Mouse (Mus musculus): ENCODE results near the gene Cdk9.

Cdk9 gene

DNA sequence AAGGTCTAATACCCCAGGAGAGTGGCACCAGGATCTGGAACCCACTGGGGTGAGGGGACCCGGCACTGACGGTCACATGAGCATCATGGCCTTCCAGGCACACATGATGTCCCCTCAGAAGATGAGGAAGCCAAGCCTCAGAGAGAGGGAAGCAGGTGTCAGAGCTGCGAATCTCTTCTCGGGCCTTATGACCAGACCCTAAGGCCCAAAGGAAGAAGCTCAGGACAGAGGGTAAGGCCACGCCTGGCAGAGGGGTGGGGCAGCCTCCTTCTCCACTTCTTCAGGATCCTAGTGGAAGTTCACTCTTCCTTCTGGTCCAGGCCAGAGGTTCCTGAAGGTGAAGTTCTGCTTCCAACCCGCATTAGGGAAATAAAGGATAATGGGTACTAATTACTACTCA, 19.8 kb upstream of the Cdk9 start:
- DNase-seq: no peak

DNA sequence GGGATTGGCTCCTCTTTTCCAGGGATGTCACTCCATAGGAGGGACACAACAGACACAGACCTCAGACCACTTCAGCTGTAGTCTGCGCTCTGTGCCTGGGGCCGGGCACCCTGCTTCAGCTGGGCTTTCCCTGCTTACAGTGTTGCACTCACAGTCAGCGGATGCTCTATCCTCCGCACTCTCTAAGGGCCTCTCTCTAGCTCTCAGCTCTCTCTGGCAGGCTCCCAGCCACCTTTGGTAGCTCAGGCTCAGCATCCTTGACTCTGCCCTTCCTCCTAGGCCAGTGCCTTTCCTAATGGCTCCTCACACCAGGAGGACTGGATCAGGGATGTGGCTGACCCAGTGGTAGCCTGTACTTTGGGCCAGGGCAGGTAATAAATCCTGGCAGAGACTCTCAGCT, 19.0 kb upstream of the Cdk9 start:
- no peak for DNase-seq

DNA sequence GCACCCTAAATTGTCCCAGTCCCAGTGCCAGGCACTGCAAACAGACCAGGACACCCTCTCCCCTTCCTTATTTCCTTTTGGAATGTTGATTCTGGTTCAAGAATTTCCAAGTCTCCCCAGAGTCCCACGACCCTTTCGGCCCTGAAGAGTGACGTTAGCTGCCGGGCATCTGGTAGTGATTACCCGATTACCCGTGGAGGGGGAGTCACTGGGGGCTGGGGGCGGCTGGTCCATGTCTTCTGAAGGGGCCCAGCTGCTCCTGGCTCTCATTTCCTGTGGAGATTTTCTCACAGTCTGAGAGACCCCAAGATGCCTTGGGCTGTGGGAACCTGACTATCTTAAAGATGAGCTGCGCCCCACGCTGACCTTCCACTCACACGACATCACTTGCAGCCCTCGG, 18.0 kb upstream of the Cdk9 start:
- no peak for DNase-seq

DNA sequence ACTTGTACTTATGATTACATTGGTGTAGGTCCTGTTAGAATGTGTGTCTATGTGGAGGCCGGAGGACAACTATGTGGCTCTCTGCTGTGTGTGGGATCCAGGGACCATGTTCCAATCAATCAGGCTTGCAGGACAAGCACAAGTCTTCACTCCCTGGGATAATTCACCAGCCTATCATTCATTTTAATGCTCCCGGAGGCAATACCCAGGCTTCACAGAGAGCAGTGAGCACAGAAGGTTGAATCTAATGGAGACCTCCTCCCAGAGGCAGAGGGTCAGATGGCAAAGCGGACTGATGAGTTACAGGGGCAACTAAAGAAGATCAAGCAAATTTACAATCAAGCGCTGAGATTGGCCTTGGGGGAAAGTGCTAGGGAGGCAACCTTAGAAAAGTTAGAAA, 16.7 kb upstream of the Cdk9 start:
- no peak for DNase-seq

DNA sequence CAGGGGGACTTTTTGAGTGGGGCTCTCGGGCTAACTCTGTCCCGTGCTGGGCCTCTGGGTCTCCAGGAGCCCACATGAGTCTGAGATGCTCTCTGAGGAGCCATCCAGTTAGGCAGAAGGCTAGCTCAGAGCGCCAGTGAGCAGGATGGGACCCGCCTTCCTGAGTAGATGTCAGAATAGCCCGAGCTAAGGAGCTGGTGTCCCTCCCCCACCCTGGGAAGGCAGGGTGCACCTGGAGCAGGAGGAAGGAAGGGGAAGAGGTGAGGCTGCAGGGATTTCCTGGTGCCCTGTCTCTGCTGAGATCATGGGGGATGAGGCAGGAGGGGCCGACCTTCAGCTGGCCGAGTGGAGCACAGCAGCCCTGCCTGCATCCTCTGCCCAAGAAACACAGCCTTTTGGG, 15.6 kb upstream of the Cdk9 start:
- no peak for DNase-seq

DNA sequence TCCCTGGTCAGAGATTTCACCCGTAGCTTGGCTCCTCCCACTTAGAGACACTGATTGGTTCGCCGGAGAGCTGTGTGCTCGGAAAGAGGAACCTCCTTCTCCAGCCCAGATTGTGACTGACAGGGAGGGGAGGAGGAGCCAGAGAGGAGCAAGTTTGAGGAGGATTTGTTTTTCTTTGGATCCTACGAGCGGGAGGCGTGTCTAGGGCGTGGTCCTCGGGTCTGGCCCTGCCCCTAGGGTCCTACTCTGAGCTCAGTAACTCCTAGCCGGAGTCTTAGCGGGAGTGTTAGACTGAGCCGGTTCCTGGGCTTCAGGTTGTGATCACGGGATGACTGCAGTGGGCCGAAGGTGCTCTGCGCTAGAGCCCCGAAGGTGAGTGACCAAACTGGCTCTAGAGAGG, 14.6 kb upstream of the Cdk9 start:
- DNase-seq: peak; percentile 86 to 89

DNA sequence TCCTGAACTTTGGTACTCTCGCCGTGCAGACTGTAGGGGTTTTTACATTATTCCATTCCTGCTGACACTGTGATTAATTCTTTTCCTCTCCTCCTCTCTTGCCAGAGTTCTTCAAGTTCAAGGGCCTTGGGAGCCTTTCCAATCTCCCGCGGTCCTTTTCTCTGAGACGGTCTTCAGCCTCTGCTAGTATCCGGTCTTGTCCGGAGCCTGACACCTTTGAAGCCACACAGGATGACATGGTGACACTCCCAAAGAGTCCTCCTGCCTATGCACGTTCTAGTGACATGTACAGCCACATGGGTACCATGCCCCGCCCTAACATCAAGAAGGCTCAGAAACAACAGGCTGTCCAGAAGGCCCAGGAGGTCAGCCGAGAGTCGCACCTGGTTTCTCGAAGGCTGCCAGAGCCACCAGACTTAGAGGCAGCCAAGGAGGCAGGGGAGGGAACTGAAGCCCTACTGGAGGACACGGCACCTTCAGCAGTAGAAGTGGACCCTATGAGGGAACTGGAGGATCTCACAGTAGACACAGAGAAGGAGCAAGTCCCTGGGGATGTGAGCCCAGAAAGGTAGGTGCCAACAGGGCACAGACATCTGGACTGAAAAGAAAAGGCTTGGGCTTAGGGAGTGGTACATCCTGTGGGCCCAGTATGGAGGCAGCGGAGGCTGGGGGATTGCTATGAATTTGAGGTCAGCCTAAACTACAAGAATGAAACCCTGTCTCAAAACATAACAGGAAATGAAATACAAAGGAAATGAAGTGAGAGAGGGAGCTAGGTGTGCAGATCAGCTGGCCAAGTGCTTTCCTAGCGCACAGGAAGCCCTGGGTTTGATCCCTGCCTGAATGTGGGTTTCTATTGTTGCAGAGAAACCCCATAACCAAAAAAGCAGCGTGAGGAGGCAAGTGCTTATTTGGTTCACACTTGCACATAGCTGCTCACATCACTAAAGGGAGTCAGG, 12.2 kb upstream of the Cdk9 start:
- no peak for DNase-seq

DNA sequence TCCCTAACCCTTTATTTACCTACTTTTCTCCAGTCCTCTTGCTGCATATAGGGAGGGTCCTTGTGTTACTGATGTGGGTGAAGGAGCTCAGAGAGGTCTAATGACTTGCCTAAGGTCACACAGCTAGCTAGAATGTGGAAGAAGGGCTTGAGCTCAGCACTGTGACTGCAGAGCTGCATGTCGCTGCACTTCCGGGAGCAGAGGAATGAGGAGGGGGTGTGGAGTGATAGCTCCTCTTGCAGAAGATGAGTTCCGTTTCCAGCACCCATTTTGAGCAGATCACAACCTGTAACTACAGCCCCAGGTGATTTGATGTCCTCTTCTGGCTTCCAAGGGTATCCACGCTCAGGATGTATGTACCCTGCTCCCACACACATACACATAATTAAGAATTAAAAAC, 11.3 kb upstream of the Cdk9 start:
- no peak for DNase-seq

DNA sequence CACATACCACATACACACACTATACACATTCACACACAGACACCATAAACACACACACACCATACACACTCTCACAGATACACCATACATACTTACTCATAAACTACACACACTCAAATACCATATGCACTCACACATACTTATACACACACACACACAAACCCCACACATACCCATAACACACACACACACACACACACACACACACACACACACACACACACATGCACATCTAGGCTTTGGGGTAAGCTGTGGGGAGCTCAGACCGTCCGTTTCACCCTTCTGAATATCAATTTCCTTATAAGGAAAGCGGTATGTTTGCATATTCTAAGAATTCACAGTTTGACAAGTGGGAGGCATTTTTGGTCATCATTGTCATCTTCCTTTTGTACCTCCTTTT, 9.7 kb upstream of the Cdk9 start:
- no peak for DNase-seq

DNA sequence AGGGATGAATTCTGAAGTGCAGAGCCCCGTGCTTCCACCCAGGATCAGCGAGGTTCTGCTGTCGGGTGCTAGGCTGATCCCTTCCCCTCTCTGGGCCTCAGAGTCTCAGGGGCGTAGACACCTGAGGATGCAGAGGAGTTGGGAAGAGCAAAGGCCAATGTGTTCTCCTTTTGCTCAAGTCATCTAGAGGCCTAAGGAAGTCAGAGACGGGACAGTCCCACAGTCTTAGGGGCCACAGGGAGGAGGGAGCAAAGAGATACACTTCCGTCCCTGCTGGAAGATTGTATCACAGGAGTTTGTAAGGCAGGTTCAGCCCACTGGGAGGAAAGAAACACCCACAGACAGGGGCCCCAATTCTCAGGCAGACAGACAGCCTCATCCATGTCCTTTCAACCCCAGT, 9.2 kb upstream of the Cdk9 start:
- DNase-seq: peak; percentile 22 to 25

DNA sequence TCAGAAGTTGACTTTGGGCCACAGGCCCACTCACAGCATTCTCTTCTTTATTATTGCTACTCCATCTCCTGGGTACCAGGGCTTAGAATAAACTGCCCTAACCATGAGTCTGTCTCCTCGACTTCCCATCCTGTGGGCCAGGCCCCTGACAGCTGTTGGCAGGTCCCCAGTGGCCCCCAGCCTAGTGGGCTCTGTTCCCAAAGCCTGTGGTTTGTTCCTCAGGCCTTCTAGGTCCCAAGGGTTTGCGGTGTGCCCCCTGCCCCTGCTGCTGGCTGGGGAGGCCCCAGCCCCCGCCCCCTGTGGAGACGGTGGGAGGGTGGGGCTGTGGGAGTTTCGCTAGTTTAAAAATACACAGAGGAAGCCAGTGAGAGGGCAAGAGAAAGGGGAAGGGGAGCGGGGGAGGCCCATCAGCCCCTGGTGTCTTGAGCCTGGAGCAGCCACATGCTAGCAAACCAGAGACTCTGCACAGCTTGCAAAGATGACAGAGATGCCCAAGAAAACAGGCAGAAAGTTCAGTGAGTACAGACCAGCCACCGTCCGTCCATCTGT, 7.9 kb upstream of the Cdk9 start, which contains the start of gene Sh2d3c:
Gene Sh2d3c, plus strand, starts transcription at position 375 of the 549 bp plus-strand sequence.
- DNase-seq: peak; percentile 54 to 56

DNA sequence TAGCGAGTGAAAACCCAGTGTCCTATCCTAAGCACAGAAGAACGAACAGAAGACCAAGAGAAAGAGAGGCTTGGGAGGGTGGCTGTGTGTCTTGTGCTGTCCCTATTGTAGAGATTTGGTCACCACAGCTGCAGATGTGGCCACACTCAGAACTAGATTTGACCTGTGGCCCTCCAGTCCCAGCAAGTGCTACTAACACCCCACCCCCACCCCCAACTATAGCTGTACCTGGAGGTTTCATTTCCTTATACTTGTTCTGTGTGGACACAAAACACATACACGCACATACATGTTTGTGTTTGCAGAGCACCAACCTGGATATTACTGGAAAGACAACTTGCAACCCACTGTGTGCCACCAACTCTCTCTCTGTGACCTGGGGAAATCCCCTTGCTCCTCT, 7.2 kb upstream of the Cdk9 start:
- peak; percentile 32 to 37 for DNase-seq

DNA sequence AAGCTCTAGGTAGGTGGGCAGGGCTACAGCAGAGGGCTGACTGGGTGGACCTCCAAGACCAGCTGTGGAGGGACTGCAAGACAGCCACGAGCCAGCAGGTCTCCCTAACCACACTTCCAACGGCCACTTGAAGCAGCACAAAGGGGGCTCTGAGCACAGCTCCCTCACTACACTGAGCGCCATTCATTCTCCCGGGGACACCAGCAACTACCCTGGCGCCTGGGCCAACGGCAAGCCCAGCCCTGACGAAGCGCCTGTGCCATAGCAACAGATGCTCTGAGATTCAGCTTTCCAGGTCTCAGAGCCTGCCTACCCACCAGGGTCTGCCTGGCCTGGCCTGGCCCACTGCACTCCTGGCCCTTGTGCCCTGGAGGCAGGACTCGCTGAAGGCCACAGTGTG, 5.9 kb upstream of the Cdk9 start:
- no peak for DNase-seq

DNA sequence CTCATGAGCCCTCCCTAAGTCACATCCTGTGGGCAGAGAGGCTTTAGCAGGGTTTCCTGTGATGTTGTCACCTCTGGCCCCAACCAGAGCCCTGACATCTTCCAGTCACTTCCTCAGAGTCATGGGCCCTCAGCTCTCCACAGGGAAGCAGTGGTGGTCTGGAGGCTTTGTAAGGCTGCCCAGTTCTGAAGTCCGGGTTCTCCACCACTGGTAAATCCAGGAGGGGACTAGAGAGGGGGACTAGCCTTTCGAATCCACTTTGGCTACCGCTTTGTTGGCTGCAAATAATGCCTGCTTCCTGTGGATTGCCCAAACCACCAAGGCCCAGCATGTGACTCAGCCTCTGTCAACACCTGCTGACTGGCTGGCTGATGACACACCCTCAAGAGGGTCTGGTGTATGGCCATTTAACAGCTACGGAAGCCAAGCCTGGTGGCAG, 2.1 kb upstream of the Cdk9 start:
- DNase-seq: peak; percentile 80 to 82

DNA sequence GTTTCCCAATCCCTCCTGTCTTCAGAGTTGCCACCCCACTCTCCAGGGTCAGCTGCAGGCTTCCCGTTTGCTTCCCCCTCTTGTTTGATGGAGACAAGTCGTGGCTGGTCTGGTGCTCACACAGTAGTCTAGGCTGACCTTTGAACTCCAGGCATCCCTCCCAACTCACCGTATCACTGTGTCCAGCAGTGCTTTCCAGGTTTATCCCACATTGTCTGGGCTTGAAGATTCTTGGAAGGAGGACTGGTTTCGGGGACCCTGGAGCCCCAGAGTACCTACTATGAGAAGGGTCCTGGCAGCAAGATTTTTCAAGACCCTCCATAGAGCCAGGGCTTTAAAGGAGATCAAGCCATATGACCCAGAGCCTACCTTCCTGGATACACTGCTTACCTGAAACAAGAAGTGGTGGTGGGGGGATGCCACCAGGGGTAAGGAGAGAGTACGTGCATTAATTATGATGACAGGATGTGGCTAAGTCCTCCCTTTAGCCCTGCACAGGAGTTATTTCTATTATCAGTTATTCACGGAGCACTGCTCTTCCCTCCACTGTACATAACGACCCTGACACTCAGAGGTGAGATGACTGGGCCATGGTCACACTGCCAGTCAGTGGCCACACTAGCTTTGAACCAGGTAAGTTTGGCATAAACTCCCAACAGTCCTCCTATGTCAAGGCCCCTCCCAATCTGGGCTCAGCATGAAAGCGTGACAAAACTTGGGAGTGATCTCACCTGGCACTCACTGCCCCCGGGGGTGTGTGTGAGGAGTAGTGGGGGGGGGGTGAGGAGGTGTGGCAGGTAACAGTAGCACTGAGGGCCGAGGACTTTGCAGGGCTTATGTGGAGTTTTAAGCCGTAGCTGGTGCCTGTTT, 1.5 kb upstream of the Cdk9 start:
- DNase-seq: peak; percentile 52 to 63

DNA sequence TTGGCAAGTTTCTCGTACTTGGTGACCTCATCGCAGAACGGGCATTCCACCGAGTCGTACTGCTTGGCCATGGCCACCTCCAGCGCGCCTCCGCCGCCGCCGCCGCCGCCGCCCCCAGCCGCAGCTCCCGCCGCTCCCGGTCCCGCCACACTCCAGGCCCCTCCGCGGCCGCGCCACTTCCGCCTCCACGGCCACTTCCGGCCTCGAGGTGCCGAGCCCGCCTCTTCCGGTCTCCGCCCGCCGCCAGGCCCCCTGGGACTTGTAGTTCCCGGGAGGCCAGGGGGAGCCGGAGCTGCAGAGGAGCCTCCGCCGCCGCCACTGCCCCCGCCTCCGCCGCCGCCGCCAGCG, 316 bp downstream of the Cdk9 start:
- DNase-seq: peak; percentile 99

DNA sequence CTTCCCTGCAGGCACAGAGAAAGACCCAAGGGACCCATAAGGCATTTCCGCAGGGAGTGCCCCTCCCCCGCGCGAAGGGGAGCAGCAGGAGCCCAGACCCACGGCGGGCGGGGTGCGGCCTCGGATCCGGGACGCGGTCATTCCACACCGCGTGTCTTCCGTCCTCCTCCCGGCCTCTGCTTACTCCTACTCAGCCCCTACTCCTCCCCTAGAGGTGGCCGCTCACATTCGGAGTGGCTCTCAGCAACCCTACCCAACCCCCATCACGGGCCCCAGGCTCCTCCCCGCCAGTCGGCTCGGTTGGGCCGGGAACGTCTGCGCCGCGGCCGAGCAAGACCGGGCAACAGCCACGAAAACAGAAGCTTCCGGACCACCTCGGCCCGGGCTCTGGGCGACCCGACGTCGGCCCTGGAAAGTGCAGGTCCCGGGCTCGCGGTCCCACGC, 746 bp downstream of the Cdk9 start:
- peak; percentile 71 to 72 for DNase-seq

DNA sequence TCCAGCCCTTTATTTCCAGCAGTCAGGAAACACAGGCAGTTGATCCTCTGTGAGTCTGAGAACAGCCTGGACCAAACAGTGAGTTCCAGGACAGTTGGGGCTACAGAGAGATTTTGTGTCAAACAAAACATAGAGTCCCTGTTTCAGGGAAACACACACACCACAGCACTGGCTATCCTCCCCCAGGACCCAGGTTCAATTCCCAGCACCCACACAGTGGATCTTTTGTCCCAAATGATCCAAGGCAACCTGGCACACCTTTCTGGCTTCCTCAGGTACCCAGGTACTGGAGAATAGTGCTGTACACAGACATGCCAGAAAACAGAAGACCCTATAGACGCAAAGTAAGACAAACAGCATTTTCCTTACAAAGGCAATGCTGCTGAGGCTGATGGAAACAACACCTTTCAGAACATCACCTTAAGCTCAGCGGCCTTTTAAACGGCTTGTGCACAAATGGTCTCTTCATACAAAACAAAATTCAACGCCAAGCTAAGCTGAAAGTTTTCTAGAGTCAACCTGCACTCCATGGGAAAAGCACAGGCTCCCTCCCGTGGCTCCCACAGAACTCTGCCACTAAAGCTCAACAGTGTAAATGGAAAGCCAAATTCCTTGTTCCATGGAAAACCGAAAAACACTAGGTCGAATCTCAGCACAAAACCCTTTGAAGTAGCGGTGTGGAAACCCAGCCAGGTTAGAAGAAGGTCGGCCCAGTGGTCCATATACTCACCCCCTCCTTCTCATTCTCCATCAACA, 1.4 kb downstream of the Cdk9 start:
- DNase-seq: no peak

DNA sequence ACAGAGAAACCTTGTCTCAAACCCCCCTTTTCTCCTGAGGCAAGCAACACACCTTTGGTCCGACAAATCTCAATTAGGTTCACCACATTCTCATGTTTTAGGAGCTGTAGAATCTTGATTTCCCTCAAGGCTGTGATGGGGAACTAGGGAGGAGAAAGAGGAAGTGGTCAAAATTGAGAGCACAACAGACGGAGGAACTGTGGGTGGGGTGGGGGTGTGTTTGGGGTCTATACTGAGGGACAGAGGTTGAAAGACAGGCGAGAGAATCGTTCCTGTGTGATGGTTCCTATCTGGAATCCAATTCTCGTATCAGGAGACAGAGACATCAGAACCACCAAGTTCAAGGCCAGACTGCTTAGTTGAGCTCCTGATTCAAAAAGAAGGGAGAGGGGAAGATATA, 2.5 kb downstream of the Cdk9 start:
- peak; percentile 58 to 68 for DNase-seq

DNA sequence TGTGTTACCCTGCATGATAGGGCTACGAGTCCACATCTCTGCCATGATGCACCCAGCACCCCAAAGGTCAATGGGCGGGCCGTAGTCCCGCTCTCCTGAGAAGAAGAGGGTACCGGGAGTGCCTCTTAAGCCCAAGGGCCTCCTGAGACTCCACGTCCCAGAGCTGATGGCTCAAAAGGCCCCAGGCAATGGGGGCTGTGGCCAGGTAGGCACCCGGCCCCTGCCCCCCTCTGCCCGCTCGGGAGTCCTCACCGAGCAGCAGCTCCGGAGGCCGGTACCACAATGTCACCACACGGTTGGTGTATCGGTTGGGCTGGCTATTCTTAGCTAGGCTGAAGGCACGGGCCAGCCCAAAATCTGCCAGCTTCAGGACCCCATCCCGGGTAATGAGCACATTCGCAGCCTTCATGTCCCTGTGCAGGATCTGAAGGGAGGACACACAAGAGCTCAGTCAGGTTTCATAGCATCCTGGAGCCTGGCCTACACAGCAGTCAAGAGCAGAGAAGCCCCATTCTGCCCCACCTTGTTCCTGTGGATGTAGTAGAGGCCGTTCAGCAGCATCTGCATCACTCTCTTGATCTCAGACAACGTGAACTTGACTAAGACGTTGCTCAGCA, 3.2 kb downstream of the Cdk9 start:
- no peak for DNase-seq

DNA sequence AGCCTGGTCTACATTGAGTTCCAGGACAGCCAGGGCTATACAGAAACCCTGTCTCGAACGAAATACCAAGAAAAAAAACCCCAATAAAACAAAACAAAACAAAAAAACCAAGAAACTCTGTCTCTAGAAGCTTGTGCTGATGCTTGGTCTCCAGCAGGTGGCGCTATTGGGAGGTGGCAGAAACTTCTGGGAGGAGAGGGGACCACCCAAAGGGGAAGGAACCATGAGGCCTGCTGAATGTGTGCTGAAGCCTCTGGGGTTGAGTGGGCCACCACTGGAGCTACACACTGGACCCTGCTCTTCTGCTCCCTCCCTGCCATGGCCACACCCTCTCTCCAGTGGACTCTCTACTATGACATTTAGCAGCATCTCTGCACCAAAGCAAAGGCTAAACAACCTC, 4.2 kb downstream of the Cdk9 start:
- DNase-seq: peak; percentile 84 to 86

DNA sequence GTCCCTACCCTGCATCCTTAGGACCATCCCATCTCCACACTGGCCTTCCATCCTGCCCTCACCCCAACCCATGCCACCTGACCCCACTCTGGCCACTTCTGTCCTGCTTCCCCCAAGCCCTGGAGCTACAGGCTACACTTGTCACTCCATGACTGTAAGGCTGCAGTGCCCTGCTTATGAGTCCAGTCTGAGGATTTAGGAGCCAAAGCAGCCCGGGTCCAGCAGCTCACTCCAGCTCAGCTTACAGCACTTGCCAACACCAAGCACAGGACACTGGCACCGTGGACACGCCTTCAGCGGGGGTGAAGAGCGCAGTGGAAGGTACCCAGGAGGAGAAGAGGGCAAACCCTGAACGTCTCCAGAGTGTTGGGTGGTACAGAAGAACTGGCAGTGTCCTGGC, 5.9 kb downstream of the Cdk9 start:
- no peak for DNase-seq

Measured in B cell, adult 2 months (primary cell).